Mouse (Mus musculus) midbrain, embryonic 10.5 days (tissue): ENCODE results near the gene Polr2l. TPM values are rescaled to one million over a fixed set of nuclear protein-coding genes. Genes with fewer than 3 reads are reported as not detected.

Experiments
- DNase-seq: peaks from one replicate; pipeline ENCODE4 v3.0.0-alpha.2; 2017; ENCODE audit warnings: low spot score
- H3K27ac ChIP-seq: fragments of 300-500 bp; sonication (generic); replicated peaks from 2 replicates; pipeline ENCODE4 v1.5.1; 2016; ENCODE audit warnings: mild to moderate bottlenecking
- H3K27me3 ChIP-seq: fragments of 300-500 bp; sonication (generic); 2 replicates; pipeline ENCODE4 v1.6.1; 2016; ENCODE audit warnings: low read depth, mild to moderate bottlenecking; ENCODE audit not compliant: poor library complexity, severe bottlenecking
- H3K36me3 ChIP-seq: fragments of 300-500 bp; sonication (generic); 2 replicates; pipeline ENCODE4 v1.6.1; 2016; ENCODE audit warnings: mild to moderate bottlenecking, moderate library complexity
- H3K4me1 ChIP-seq: fragments of 300-500 bp; sonication (generic); 2 replicates; pipeline ENCODE4 v1.6.1; 2016
- H3K4me3 ChIP-seq: fragments of 300-500 bp; sonication (generic); 2 replicates; pipeline ENCODE4 v1.5.1; 2016; ENCODE audit warnings: mild to moderate bottlenecking, moderate library complexity
- H3K9me3 ChIP-seq: fragments of 300-500 bp; sonication (generic); replicated peaks from 2 replicates; pipeline ENCODE4 v1.6.1; 2016; ENCODE audit warnings: mild to moderate bottlenecking
- WGBS: fragments of 180-500 bp; shearing (Covaris S2); methylation state at CpG from one replicate; pipeline ENCODE4 v1.1.7; 2016; 5-methylcytosine and 5-hydroxymethylcytosine counted together
- polyA plus RNA-seq: library from polyadenylated mRNA; unstranded; fragments of >200 nt; fragmentation: Nextera tagmentation; extraction: Ambion mirVana; gene quantifications from 2 replicates; pipeline ENCODE4 v1.2.1, GENCODE M21; 2016

Gene Polr2l
- polyA plus RNA-seq, 1 experiment from 2014 or later: 85.0 TPM

- DNase-seq: peak; percentile 73
- Histone ChIP-seq H3K27ac (peak overlapping the region; percentile 79), H3K4me3 (peak overlapping the region; percentile 74), H3K27me3 (peaks cover 54% of the 10 kb centered on the region), H3K9me3 (no peaks in the 10 kb centered on the region), H3K36me3 (no peaks in the 10 kb centered on the region), H3K4me1 (peaks cover 43% of the 10 kb centered on the region)
- under 1% methylated on average over 81 of the region's 81 CpGs for WGBS
These were observed 6.8 kb upstream of the Polr2l start for GRCm38 (mm10) chr7:141481498-141482401.

DNA sequence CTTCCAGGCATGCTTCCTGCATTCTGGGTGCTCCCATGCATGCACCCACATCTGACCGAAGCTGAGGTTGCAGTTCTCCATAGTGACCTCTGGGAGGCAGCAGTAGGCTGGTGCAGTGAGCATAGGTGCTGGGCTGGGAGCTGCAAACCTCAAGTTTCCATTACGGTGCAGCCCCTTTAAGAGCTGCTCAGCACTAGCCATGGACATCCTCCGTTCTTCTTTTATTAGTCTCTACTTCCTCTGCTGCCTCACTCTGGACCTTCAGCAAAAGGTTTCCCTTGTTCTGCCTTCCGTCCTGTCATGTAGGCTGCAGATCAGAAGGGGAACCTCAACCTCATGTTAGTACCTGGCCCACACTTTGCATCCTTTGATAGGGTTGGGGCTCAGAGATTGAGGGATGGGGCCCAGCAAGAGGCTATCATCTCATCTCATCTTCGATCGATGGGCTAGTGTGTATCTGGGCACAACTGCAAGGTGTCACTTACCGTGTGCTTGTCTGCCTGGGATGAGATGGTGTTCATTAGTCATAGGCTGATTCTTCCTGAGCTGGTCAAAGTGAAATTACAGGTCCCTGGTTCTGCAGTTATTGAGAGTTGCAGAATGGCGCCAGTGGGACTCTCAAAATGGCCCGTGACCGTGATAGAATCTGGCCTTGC lies 6.0 kb upstream of the Polr2l start:
- H3K27me3 ChIP-seq: peaks cover 62% of the 10 kb centered on the region
- H3K9me3 ChIP-seq: no peaks in the 10 kb centered on the region
- 13% methylated on average over 10 of the region's 10 CpGs for WGBS
- peaks cover 51% of the 10 kb centered on the region for H3K4me1 ChIP-seq
- no peaks in the 10 kb centered on the region for H3K36me3 ChIP-seq
- H3K27ac ChIP-seq: peak overlapping the region; percentile 79; the same call in 1 of the 2 replicates
- peak; percentile 66 for DNase-seq
- H3K4me3 ChIP-seq: peak overlapping the region; percentile 74

GRCm38 (mm10) chr7:141478270-141478748 lies 3.4 kb upstream of the Polr2l start:
- Histone ChIP-seq H3K9me3 (no peaks in the 10 kb centered on the region), H3K27me3 (peaks cover 56% of the 10 kb centered on the region), H3K27ac (no peak overlapping the region), H3K4me1 (peaks cover 67% of the 10 kb centered on the region), H3K36me3 (peaks cover 2% of the 10 kb centered on the region; the same call in 1 of the 2 replicates), H3K4me3 (no peak overlapping the region)
- WGBS: 77% methylated on average over 5 of the region's 5 CpGs
- DNase-seq: no peak

DNA sequence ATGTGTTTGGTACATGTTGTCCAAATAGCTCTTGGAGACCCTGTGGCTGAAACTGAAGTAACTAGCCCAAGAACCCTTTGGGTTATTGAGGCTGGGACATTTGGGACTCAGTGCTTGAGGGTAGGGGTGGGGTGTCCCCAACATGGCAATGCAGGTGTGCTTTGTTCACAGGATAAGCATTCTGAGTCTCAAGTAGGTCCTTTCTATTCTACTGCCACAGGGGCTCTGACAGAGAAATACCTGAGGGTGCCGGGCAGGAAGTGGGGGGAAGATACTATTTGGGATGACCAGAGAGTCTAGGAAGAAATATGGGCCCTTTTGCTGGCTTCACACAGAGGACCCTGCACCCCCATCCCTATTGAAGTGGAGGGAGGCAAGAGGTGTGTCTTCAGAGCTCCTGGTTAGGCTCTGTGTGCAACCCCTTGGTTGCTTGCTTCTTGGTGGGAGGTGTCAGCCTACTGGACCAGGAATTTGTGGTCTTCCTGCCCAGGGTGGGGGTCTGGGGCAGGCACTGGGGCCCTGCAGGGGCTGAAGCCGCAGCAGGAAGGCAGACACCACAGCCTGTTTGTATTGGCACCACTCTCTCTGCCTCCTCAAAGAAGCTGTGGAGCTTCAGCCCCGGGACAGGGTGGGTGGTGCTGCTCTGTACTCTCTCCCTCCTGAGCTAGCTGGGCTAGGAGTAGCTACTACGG lies 2.8 kb upstream of the Polr2l start:
- Histone ChIP-seq H3K36me3 (peaks cover 6% of the 10 kb centered on the region), H3K9me3 (no peaks in the 10 kb centered on the region), H3K27me3 (peaks cover 50% of the 10 kb centered on the region), H3K4me1 (peaks cover 67% of the 10 kb centered on the region), H3K4me3 (no peak overlapping the region), H3K27ac (no peak overlapping the region)
- WGBS: 72% methylated on average over 4 of the region's 4 CpGs
- no peak for DNase-seq

DNA sequence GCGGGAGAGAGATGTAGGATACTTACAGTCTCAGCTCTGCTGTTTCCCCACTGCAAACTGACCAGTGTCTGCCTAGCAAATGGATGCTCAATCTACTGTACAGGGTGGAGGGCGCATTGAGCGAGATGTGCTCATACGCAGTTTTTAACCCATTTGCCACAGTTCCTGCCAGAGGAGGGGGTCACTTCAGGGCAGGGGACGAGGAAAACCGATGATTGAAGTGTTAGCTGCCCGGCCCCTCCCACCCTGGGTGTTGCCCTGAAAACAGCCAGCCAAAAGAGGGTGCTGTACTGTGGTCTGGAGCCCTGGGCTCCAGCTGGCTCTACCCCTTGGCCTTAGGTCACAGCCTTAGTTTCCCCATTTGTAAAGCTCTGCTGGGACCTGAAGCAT lies 2.0 kb upstream of the Polr2l start:
- Histone ChIP-seq H3K27me3 (peaks cover 42% of the 10 kb centered on the region), H3K36me3 (peaks cover 14% of the 10 kb centered on the region), H3K4me3 (peak overlapping the region; percentile 84), H3K27ac (peak overlapping the region; percentile 99), H3K9me3 (no peaks in the 10 kb centered on the region), H3K4me1 (peaks cover 61% of the 10 kb centered on the region)
- no peak for DNase-seq
- WGBS: 21% methylated on average over 7 of the region's 7 CpGs

- Histone ChIP-seq H3K27ac (peak overlapping the region; percentile 99), H3K9me3 (no peaks in the 10 kb centered on the region), H3K4me1 (peaks cover 55% of the 10 kb centered on the region), H3K4me3 (peak overlapping the region; percentile 84), H3K27me3 (peaks cover 37% of the 10 kb centered on the region), H3K36me3 (peaks cover 18% of the 10 kb centered on the region)
- WGBS: 4% methylated on average over 17 of the region's 17 CpGs
- DNase-seq: peak; percentile 61
These were observed 1.5 kb upstream of the Polr2l start for GRCm38 (mm10) chr7:141476226-141476980.

DNA sequence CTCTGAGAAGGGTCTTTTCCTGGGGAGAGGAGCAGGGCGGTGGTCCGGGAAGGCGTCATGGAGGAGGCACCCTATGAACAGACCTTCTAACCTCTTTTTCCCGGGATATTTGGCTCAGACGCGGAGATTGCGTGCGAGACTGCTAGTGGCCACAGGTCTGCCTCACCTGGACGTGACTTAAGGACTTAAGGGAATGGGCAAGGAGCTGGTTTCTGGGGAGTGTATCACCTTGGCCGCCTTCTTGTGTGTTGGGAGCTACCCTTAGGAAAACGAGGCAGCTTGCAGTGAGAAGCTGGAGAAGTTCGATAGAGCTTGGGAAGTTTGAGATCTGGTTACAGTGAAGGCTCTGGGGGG lies 850 bp upstream of the Polr2l start:
- H3K9me3 ChIP-seq: no peaks in the 10 kb centered on the region
- H3K27ac ChIP-seq: peak overlapping the region; percentile 99
- H3K4me1 ChIP-seq: peaks cover 49% of the 10 kb centered on the region
- peaks cover 31% of the 10 kb centered on the region for H3K27me3 ChIP-seq
- H3K36me3 ChIP-seq: peaks cover 24% of the 10 kb centered on the region
- no peak for DNase-seq
- peak overlapping the region; percentile 84 for H3K4me3 ChIP-seq
- 4% methylated on average over 12 of the region's 12 CpGs for WGBS

DNA sequence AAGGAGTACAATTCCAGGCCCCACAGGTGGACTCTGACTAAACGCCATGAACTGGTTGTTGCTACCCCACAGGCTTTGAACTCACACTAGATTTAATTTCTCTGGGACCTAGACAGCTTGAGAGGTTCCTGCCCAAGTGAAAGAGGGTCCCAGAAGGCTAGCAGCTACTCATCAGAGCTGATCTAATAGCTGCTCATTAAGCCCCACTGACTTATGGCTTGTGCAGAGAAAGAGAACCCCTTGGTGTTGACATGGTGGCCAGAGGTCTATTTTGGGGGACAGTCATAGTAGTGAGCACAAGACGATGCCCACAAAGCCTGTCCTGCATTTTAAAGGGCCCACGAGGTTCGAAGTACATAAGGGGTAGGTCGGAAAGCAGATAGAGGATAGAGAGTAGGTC lies 772 bp downstream of the Polr2l start:
- DNase-seq: no peak
- 12% methylated on average over 5 of the region's 5 CpGs for WGBS
- H3K27me3 ChIP-seq: peaks cover 31% of the 10 kb centered on the region
- H3K27ac ChIP-seq: peak overlapping the region; percentile 99; the same call in 1 of the 2 replicates
- no peaks in the 10 kb centered on the region for H3K9me3 ChIP-seq
- H3K4me3 ChIP-seq: peak overlapping the region; percentile 84
- peaks cover 58% of the 10 kb centered on the region for H3K4me1 ChIP-seq
- H3K36me3 ChIP-seq: peaks cover 40% of the 10 kb centered on the region

DNA sequence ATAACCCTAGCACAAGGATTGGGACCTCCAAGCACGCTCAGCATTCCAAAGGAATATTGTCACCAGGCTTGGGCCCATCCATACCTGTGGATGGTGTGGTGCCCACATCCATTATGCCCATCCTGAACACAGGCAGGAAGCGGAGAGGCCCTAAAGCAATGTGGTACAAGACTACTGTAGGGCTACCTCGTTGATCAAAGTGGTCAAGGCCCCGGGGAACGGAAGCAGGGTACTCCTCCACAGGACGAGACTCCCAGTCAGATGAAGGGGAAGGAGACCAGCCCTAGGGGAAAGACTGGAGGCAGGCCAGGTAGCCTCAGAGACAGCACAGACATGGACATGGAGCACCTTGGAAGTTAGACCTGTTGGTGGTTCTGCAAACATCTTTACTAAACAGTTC lies 2.2 kb downstream of the Polr2l start:
- Histone ChIP-seq H3K27me3 (peaks cover 24% of the 10 kb centered on the region), H3K4me1 (peaks cover 67% of the 10 kb centered on the region), H3K36me3 (peaks cover 41% of the 10 kb centered on the region), H3K9me3 (no peaks in the 10 kb centered on the region), H3K4me3 (no peak overlapping the region), H3K27ac (no peak overlapping the region)
- no peak for DNase-seq
- 92% methylated on average over 6 of the region's 6 CpGs for WGBS

- H3K27me3 ChIP-seq: peaks cover 19% of the 10 kb centered on the region
- no peak overlapping the region for H3K27ac ChIP-seq
- H3K4me3 ChIP-seq: no peak overlapping the region
- H3K4me1 ChIP-seq: peaks cover 68% of the 10 kb centered on the region
- 90% methylated on average over 6 of the region's 6 CpGs for WGBS
- DNase-seq: no peak
- H3K36me3 ChIP-seq: peaks cover 41% of the 10 kb centered on the region
- H3K9me3 ChIP-seq: no peaks in the 10 kb centered on the region
These were observed 2.7 kb downstream of the Polr2l start for GRCm38 (mm10) chr7:141472226-141472625.

DNA sequence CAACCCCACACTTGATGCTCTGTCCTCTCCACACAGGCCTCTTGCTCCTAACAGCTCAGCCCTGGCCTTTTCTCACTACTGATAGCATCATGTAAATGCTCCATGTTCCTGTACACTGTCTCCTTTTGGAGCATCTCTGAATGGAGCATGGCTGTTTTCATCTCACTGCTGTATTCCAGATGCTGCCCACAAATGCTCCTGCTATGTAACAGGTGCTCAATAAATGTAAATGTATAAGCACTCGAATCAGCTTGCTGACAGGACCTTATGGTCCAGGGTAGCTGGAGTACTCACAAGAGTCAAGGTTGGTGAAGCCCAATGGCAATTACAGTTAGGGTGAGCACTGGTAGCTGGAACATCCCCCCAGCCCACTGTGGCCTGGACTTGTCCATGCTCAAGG lies 3.7 kb downstream of the Polr2l start:
- H3K9me3 ChIP-seq: no peaks in the 10 kb centered on the region
- no peak overlapping the region for H3K27ac ChIP-seq
- peaks cover 64% of the 10 kb centered on the region for H3K4me1 ChIP-seq
- WGBS: 88% methylated on average over 1 of the region's 1 CpGs
- H3K27me3 ChIP-seq: peaks cover 19% of the 10 kb centered on the region
- DNase-seq: no peak
- no peak overlapping the region for H3K4me3 ChIP-seq
- peaks cover 41% of the 10 kb centered on the region for H3K36me3 ChIP-seq

- Histone ChIP-seq H3K4me3 (no peak overlapping the region), H3K4me1 (peaks cover 62% of the 10 kb centered on the region), H3K27ac (no peak overlapping the region), H3K9me3 (no peaks in the 10 kb centered on the region), H3K36me3 (peaks cover 41% of the 10 kb centered on the region), H3K27me3 (peaks cover 19% of the 10 kb centered on the region)
- WGBS: 95% methylated on average over 10 of the region's 10 CpGs
- no peak for DNase-seq
These were observed 4.3 kb downstream of the Polr2l start for GRCm38 (mm10) chr7:141470637-141470944.
